Mouse (Mus musculus): Measurements from ENCODE around the gene Mob3b. TPM values are rescaled to one million over a fixed set of nuclear protein-coding genes. Genes with fewer than 3 reads are reported as not detected.

Gene Mob3b
- polyA plus RNA-seq, 1 experiment = 2.2 TPM

DNA sequence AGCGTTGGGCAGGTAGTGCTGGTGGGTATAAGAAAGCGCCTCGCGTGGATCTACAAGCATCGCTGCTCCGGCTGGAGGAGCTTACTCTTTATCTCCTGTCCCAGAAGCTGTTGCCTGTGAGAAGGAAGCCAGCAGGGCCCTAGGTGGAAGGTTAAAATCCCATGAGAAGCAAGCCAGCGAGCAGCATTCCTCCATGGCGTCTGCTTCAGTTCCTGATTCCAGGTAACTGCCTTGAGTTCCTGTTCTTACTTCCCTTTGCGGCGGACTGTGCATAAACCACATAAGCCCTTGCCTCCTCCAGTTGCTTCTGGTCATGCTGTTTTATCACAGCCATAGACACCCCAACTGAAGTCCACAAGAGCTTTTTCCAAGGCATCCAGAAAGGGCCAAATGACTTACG lies 531 bp upstream of the Mob3b start:
- WGBS = 45% methylated on average over 11 of the region's 11 CpGs
- Histone ChIP-seq H3K4me1 (ENCODE audit: control insufficient read depth, insufficient read depth, low read length) (no peaks in the 10 kb centered on the region; the same call in 1 of the 2 replicates), H3K27ac (ENCODE audit: control insufficient read depth, insufficient read depth, low read depth, low read length, poor library complexity) (no peak overlapping the region), H3K4me3 (replicated peaks; ENCODE audit: control insufficient read depth, low read depth, low read length) (no peak overlapping the region)
- TF ChIP-seq POLR2A (IDR thresholded peaks at IDR 0.05; ENCODE audit: borderline replicate concordance, control insufficient read depth, low read depth, low read length) = no peak
- no peak for TF ChIP-seq CTCF (IDR thresholded peaks at IDR 0.05; ENCODE audit: control insufficient read depth, insufficient read depth, low read length)

DNA sequence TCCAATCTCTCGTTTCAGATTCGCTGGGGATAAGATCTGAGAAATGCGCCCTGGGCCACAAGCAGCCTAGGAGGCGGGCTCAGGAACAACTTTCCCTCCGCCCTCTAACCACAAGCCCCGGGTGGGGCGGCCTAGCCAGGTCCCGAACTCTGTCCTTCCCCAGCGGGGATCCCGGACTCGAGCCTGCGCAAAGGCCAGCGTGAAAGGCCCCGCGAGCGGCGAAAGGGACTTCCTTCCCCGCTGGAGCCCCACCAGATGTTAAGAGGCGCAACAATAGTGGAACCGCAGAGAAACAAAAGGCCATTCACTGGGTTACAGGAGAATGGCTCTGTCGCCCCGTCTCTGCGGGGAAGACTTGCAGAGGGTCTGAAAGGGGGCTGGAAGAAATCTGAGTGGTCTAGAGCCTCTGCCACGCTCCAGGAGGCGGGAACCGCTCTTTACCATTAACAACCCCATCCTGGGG lies 1.1 kb downstream of the Mob3b start:
- Histone ChIP-seq H3K4me3 (replicated peaks; ENCODE audit: control insufficient read depth, low read depth, low read length) (peak overlapping the region; percentile 75), H3K4me1 (ENCODE audit: control insufficient read depth, insufficient read depth, low read length) (no peaks in the 10 kb centered on the region; the same call in 1 of the 2 replicates), H3K27ac (ENCODE audit: control insufficient read depth, insufficient read depth, low read depth, low read length, poor library complexity) (peak overlapping the region; percentile 42)
- TF ChIP-seq CTCF (IDR thresholded peaks at IDR 0.05; ENCODE audit: control insufficient read depth, insufficient read depth, low read length) (no peak), POLR2A (IDR thresholded peaks at IDR 0.05; ENCODE audit: borderline replicate concordance, control insufficient read depth, low read depth, low read length) (no peak; the same call in 1 of the 2 replicates)
- WGBS = under 1% methylated on average over 26 of the region's 26 CpGs

DNA sequence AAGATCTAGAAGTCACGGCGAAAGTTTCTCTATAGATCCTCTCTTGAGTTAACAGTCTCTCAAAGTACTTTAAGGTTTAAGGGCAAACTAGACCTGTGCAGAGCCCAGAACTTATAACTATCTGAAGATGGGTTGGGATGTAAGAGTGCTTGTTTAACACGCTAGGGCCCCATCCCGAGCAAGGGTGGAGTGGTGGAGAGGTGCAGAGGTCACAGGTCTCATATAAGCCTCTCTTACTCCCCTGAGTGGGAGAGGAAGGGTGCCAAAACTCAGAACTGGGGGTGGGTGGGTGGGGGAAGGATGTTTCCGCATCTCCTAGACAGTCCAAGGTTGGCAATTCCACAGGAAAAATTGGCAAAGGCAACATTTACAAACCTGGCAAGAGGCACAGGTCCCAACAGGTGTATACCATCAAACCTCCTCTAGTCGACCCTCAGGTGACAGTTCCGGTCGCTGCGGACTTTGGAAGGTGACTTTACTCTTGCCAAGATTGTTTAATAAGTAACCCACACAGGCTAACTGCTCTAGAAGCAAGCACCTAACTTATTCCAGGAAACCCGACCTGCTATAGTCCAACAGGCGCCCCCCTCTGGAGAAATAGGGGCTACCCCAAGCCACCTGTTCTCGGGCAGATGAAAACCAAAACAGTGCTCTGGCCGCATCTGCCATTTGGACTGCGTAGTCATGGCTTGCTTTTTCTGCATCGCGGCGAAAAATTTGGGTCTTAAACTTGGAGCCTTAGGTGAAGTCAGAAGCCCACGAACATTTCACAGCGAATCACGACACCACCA lies 2.0 kb downstream of the Mob3b start:
- H3K4me3 ChIP-seq (replicated peaks; ENCODE audit: control insufficient read depth, low read depth, low read length) = peak overlapping the region; percentile 75
- TF ChIP-seq CTCF (IDR thresholded peaks at IDR 0.05; ENCODE audit: control insufficient read depth, insufficient read depth, low read length) (peak; percentile 16; the same call in 1 of the 2 replicates), POLR2A (IDR thresholded peaks at IDR 0.05; ENCODE audit: borderline replicate concordance, control insufficient read depth, low read depth, low read length) (no peak)
- peak overlapping the region; percentile 42; the same call in 1 of the 2 replicates for H3K27ac ChIP-seq (ENCODE audit: control insufficient read depth, insufficient read depth, low read depth, low read length, poor library complexity)
- 27% methylated on average over 20 of the region's 20 CpGs for WGBS
- H3K4me1 ChIP-seq (ENCODE audit: control insufficient read depth, insufficient read depth, low read length) = no peaks in the 10 kb centered on the region; the same call in 1 of the 2 replicates

DNA sequence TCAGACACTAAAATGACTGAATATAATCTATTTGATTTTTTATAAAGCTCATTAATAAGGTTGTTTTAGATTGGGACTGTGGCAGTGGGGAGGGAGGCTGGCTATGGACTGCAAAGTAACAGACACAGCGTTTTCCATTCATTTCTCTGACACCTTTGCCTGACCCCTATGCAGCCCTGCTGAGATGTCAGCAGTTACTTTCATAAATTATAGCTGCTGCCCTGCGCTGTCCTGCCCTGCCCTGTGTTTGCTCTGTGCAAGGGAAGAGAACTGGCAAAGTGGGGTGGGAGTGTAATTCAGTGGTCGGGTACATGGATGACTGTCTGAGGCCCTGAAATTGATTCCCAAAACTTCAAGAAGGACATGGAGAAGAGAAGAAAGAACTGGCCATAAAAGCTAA lies 3.2 kb downstream of the Mob3b start:
- Histone ChIP-seq H3K4me3 (replicated peaks; ENCODE audit: control insufficient read depth, low read depth, low read length) (no peak overlapping the region), H3K27ac (ENCODE audit: control insufficient read depth, insufficient read depth, low read depth, low read length, poor library complexity) (no peak overlapping the region), H3K4me1 (ENCODE audit: control insufficient read depth, insufficient read depth, low read length) (no peaks in the 10 kb centered on the region; the same call in 1 of the 2 replicates)
- WGBS = 72% methylated on average over 3 of the region's 3 CpGs
- TF ChIP-seq POLR2A (IDR thresholded peaks at IDR 0.05; ENCODE audit: borderline replicate concordance, control insufficient read depth, low read depth, low read length) (no peak), CTCF (IDR thresholded peaks at IDR 0.05; ENCODE audit: control insufficient read depth, insufficient read depth, low read length) (no peak)

DNA sequence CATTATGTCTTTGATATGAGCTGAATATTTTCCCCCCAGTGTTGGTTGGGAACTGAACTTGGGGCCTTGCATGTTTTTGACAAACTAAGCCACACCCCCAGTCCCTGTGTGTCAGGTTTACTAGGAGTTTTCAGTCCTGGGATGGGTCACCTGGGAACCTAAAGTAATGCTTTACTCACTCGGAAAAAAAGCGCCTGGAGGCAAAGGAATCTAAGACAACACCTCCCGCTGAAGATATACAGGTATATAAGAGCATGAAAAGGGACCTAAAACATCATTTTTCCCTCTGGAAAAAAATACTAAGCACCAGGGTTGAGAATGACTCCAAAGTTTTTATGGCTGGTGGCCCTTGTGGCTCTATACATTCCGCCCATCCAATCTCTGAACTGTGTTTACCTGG lies 5.5 kb downstream of the Mob3b start, which contains the start of gene Ifnk:
Gene Ifnk (plus strand): TSS at position 301 of the 400 bp plus-strand sequence.
- TF ChIP-seq POLR2A (IDR thresholded peaks at IDR 0.05; ENCODE audit: borderline replicate concordance, control insufficient read depth, low read depth, low read length) (no peak), CTCF (IDR thresholded peaks at IDR 0.05; ENCODE audit: control insufficient read depth, insufficient read depth, low read length) (no peak)
- 82% methylated on average over 4 of the region's 4 CpGs for WGBS
- no peak within 1 kb of the TSS for H3K27ac ChIP-seq (ENCODE audit: control insufficient read depth, insufficient read depth, low read depth, low read length, poor library complexity)

DNA sequence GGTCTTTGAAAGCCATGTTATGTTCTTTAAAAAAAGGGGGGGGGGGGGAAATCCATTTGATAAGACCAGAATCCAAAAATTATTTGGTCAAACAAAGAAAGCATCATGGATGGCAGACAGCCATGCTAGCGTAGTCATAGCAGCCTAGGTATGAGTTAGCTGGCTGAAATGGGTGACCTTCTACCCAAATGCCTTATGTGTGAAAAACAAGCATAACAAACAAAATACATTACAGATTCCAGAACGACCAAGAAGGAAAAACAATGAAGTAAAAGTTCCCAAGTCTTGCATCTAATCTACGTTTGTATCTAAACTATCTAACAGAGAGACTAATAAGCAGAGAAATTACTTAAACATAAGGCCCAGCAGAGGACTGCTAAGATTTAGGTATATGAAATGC lies 6.6 kb downstream of the Mob3b start:
- Histone ChIP-seq H3K4me1 (ENCODE audit: control insufficient read depth, insufficient read depth, low read length) (no peaks in the 10 kb centered on the region), H3K27ac (ENCODE audit: control insufficient read depth, insufficient read depth, low read depth, low read length, poor library complexity) (no peak overlapping the region), H3K4me3 (replicated peaks; ENCODE audit: control insufficient read depth, low read depth, low read length) (no peak overlapping the region)
- no peak for TF ChIP-seq POLR2A (IDR thresholded peaks at IDR 0.05; ENCODE audit: borderline replicate concordance, control insufficient read depth, low read depth, low read length)
- TF ChIP-seq CTCF (IDR thresholded peaks at IDR 0.05; ENCODE audit: control insufficient read depth, insufficient read depth, low read length) = no peak
- 80% methylated on average over 3 of the region's 3 CpGs for WGBS

More for the DNA sequence above, 5.5 kb downstream of the Mob3b start, which contains the start of gene Ifnk:
- Histone ChIP-seq H3K4me3 (replicated peaks; ENCODE audit: control insufficient read depth, low read depth, low read length) (no peak within 1 kb of the TSS), H3K4me1 (ENCODE audit: control insufficient read depth, insufficient read depth, low read length) (no peaks in the 10 kb centered on the region)

DNA sequence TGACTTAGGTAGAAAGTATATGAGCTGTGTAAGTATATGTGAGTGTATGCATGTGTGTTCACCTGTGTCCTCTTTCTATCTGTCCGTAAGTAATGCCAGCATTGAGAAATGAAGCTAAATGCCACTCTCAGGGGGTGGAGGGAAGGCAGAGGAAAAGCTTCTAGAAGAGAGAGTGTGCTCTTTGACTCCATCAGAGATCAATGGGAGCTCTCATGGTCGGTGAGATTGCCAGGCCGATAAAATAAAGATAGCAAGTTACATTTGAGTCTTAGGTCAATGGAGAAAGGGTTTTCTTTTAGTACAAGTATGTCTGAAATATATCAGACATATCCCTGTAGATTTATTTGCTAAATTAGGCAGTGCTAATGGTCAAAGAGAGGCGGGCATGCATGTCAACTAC lies 9.0 kb downstream of the Mob3b start:
- no peak overlapping the region for H3K27ac ChIP-seq (ENCODE audit: control insufficient read depth, insufficient read depth, low read depth, low read length, poor library complexity)
- 81% methylated on average over 4 of the region's 4 CpGs for WGBS
- no peak overlapping the region for H3K4me3 ChIP-seq (replicated peaks; ENCODE audit: control insufficient read depth, low read depth, low read length)
- no peak for TF ChIP-seq POLR2A (IDR thresholded peaks at IDR 0.05; ENCODE audit: borderline replicate concordance, control insufficient read depth, low read depth, low read length)
- no peak for TF ChIP-seq CTCF (IDR thresholded peaks at IDR 0.05; ENCODE audit: control insufficient read depth, insufficient read depth, low read length)
- H3K4me1 ChIP-seq (ENCODE audit: control insufficient read depth, insufficient read depth, low read length) = no peaks in the 10 kb centered on the region

DNA sequence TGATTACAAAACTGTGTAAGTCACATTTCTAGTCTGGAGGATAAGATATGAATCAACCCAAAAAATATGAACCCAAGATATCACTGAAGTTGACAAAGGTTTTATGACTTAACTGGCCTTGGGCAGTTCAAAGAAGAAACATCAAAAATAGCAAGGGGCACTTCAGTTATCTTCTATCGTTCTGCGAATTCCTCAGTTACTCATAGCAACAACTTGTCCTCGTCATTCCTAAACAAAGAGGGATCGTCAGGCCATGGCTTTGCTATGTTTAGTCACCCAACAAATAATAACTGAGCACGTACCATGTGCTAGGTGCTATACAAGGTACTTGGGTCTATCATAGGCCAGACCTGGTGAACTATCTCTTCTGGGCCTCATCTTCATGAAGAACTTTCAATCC lies 10.7 kb downstream of the Mob3b start:
- H3K4me3 ChIP-seq (replicated peaks; ENCODE audit: control insufficient read depth, low read depth, low read length) = no peak overlapping the region
- WGBS = 86% methylated on average over 5 of the region's 5 CpGs
- no peak overlapping the region for H3K27ac ChIP-seq (ENCODE audit: control insufficient read depth, insufficient read depth, low read depth, low read length, poor library complexity)
- TF ChIP-seq POLR2A (IDR thresholded peaks at IDR 0.05; ENCODE audit: borderline replicate concordance, control insufficient read depth, low read depth, low read length) (no peak), CTCF (IDR thresholded peaks at IDR 0.05; ENCODE audit: control insufficient read depth, insufficient read depth, low read length) (no peak)
- H3K4me1 ChIP-seq (ENCODE audit: control insufficient read depth, insufficient read depth, low read length) = no peaks in the 10 kb centered on the region
